Mouse (Mus musculus) lung, adult 2 months (tissue): ENCODE data around the gene Dok5.

Experiments used
- CTCF ChIP-seq: fragments of 200-500 bp; IDR thresholded peaks from 2 replicates; pipeline ENCODE4 v1.5.1; 2011; ENCODE audit warnings: mild to moderate bottlenecking, low read length, control low read depth; ENCODE audit not compliant: insufficient read depth
- POLR2A ChIP-seq: fragments of 200-500 bp; IDR thresholded peaks from 2 replicates; pipeline ENCODE4 v1.6.1; 2011; ENCODE audit warnings: low read depth, mild to moderate bottlenecking, control low read depth, low read length, borderline replicate concordance; ENCODE audit errors: extremely low read depth

- no peak for TF ChIP-seq CTCF
- TF ChIP-seq POLR2A = no peak
Measured at GRCm38 (mm10) chr2:170884209-170884801, 152.7 kb downstream of the Dok5 start.
